Mouse (Mus musculus): Measurements from ENCODE around the gene Pid1.

Gene Pid1

GRCm38 (mm10) chr1:84056884-84057630, 306.9 kb downstream of the Pid1 start:
- no peak for DNase-seq (ENCODE audit: low read depth, low spot score)

GRCm38 (mm10) chr1:84056306-84056705, 307.7 kb downstream of the Pid1 start:
- no peak for DNase-seq (ENCODE audit: low read depth, low spot score)

- no peak for DNase-seq (ENCODE audit: low read depth, low spot score)
These were observed 338.2 kb downstream of the Pid1 start for GRCm38 (mm10) chr1:84025746-84026145.

GRCm38 (mm10) chr1:84012871-84013375, 351.1 kb downstream of the Pid1 start:
- DNase-seq (ENCODE audit: low read depth, low spot score), result no peak

GRCm38 (mm10) chr1:84002630-84003029, 361.4 kb downstream of the Pid1 start:
- DNase-seq (ENCODE audit: low read depth, low spot score), result no peak

All from 3T3-L1 (cell line).